Mouse (Mus musculus) lung, adult 2 months (tissue): ENCODE results near the gene Prkce. TPM values are rescaled to one million over a fixed set of nuclear protein-coding genes. Genes with fewer than 3 reads are reported as not detected.
A peak's percentile ranks its signal among the peaks of the same experiment; 100 is the strongest.

Experiments used
- DNase-seq: peaks from one replicate; pipeline ENCODE4 v3.0.0; 2022
- H3K4me1 ChIP-seq: fragments of 200-500 bp; 2 replicates; pipeline ENCODE4 v1.6.1; 2011; ENCODE audit warnings: low read length; ENCODE audit not compliant: control insufficient read depth, insufficient read depth
- H3K4me3 ChIP-seq: fragments of 200-500 bp; replicated peaks from 2 replicates; pipeline ENCODE3; 2011; ENCODE audit warnings: low read depth, mild to moderate bottlenecking, control low read depth, low read length; ENCODE audit errors: extremely low read depth
- CTCF ChIP-seq: fragments of 200-500 bp; IDR thresholded peaks from 2 replicates; pipeline ENCODE4 v1.5.1; 2011; ENCODE audit warnings: mild to moderate bottlenecking, low read length, control low read depth; ENCODE audit not compliant: insufficient read depth
- POLR2A ChIP-seq: fragments of 200-500 bp; IDR thresholded peaks from 2 replicates; pipeline ENCODE4 v1.6.1; 2011; ENCODE audit warnings: low read depth, mild to moderate bottlenecking, control low read depth, low read length, borderline replicate concordance; ENCODE audit errors: extremely low read depth
- WGBS: fragments of 180-500 bp; shearing (Covaris S2); methylation state at CpG from one replicate; pipeline ENCODE4 v1.1.7; 2018; 5-methylcytosine and 5-hydroxymethylcytosine counted together
- polyA plus RNA-seq: library from polyadenylated mRNA; depleted of rRNA; stranded (reverse); fragments of >200 nt; gene quantifications from 2 replicates; pipeline ENCODE4 v1.2.3, GENCODE M21; 2012; rRNA removed

The Prkce gene
- polyA plus RNA-seq: 9.8 and 13.5 TPM in 2 replicates

DNA sequence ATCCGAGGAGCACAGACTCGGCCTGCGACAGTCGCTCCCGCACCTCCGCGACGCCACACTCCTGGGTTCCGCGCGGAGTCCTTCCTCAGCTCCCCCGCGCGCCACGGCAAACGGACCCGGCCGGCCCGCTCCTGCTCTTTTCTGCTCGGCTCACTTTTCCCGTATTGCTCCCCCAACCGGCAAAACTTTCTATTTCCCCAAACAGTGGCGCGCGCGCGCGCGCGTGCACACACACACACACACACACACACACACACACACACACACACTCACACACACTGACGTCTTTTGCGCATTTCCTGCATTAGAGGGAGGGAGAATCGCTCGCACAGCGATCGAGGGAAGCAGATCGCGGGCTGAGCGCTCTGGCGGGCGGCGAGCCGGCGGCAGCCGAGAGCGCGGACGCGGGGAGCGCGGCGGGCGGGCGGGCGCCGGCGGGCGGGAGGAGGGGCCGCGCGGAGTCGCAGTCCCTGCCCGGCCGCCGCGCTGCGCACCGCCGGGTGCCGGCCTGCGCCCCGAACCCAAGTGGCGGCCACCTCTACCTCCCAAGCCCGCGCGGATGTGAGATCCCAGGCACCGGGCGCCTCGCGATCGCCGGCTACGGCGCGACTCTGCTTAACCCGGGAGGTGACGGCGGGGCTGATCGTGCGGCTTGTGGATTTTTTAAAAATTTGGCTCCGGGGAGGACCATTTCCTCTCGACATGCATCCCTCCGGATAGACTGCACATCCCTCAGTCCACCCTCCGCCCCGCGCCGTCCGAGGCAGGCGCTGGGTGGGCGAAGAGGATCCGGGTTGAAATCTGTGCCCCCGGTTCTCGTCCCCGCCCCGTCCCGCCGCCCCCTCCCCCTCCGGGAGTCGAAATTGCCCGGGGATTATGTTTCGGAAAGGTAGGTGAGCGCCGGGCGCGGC lies at the start of gene Prkce:
Gene Prkce, plus strand, starts transcription at position 466 of the 911 bp plus-strand sequence.
- DNase-seq: peak; percentile 82
- TF ChIP-seq POLR2A (peak; percentile 66), CTCF (peak; percentile 8; the same call in 1 of the 2 replicates)
- no peaks in the 10 kb centered on the region; the same call in 1 of the 2 replicates for H3K4me1 ChIP-seq
- WGBS: under 1% methylated on average over 110 of the region's 115 CpGs
- peak within 1 kb of the TSS; percentile 91 for H3K4me3 ChIP-seq

DNA sequence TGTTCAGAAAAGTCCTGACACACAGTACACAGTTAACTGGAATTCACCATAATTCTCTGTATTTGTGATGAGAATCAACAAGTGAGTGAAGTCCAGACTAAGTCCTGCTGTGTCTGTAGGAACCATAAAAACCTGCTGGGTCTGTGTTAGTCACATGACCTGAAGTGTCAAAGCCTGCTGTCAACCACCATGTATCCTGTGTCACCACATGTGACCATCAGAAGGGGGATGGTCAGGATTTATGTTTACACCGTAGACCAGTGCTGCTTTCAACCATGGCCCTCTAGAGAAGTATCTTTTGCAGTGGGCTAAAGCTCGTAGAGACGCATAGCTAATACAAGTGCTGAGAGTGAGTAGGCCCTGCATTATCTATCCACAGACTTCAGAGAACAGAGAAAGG lies 44.4 kb upstream of the Prkce start:
- TF ChIP-seq POLR2A: no peak
- TF ChIP-seq CTCF: no peak
- Histone ChIP-seq H3K4me3 (no peak overlapping the region), H3K4me1 (no peaks in the 10 kb centered on the region)
- DNase-seq: no peak
- WGBS: 92% methylated on average over 3 of the region's 3 CpGs

DNA sequence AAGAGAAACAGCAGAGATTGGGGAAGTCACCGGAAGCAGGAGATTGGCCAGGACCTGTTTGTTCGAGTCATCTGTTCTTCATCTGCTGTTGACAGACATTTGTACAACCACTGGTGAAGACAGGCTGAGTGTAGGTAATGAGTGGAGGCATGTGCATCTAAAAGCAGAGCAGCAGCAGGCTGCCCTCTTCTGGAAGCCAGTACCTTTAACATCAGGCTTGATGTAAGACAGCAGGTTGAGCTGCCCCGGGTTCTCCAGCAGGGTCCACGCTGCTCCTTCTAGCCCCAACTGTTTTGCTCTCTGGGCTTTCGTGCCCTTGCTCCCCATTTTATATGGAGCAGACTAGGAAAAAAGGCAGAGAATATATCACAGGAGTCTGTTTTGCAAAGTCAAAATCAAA lies 41.7 kb upstream of the Prkce start:
- no peaks in the 10 kb centered on the region for H3K4me1 ChIP-seq
- H3K4me3 ChIP-seq: no peak overlapping the region
- DNase-seq: no peak
- TF ChIP-seq CTCF: no peak
- no peak for TF ChIP-seq POLR2A
- WGBS: 81% methylated on average over 5 of the region's 5 CpGs

DNA sequence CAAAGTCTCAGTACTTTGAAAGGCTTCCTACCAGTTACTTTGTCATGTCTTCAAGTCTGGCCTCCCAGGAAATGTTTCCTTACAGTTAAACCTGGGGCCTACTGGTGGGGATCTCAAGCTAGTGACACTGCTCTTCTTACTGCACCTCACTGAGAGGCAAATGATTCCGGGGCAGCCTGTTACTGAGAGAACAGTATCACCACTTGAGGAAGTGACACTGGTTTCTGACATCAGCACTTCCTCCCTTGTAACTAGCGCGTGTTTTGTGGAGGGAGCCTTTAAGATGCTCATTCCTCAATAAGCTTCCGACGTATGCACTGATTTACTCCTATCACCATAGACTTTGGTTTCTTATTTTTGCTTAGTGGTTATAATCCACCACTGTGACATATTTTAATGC lies 39.4 kb upstream of the Prkce start:
- no peak overlapping the region for H3K4me3 ChIP-seq
- DNase-seq: no peak
- 79% methylated on average over 5 of the region's 5 CpGs for WGBS
- H3K4me1 ChIP-seq: no peaks in the 10 kb centered on the region
- TF ChIP-seq CTCF (no peak), POLR2A (no peak)

DNA sequence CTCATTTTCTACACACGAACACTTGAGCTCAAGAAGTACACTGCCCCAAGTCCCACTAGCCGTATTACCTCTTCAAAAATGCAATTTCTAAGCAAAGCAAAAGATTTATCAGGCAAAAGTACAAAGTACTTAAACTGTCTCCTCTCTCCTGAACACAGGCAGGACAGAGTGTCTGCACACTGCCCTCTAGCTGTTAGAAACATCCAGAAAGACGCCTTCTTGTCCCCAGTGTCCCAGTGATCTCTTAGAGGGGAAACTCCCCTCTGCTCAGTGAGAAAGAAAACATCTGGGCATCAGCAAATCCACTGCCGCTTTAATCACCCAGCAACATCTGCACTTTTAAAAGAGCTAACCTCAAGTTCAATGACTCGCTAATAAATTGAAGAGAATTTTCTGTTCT lies 35.1 kb upstream of the Prkce start:
- Histone ChIP-seq H3K4me1 (no peaks in the 10 kb centered on the region), H3K4me3 (no peak overlapping the region)
- TF ChIP-seq CTCF (no peak), POLR2A (no peak)
- 76% methylated on average over 5 of the region's 5 CpGs for whole genome bisulfite sequencing
- DNase-seq: no peak

DNA sequence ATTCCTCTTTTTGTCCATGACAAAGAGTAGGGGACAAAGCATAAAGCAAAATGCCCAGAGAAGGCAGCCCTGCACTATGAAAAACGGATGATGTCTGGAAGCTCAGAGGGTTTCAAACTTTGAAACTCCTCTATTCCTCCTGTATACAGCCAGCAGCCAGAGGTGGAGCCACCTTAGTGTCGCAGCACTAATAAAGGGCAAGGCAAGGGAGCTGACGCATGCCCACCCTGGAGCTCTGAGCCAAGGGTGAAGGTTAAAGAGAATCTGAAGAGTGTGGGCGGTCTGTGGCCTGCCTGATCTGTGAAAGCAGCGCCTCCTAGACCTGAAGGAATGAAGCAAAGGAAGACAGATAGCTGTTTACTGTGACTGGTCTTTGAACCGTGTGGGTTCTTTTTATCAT lies 33.1 kb upstream of the Prkce start:
- Histone ChIP-seq H3K4me1 (no peaks in the 10 kb centered on the region), H3K4me3 (no peak overlapping the region)
- DNase-seq: no peak
- TF ChIP-seq CTCF: no peak
- TF ChIP-seq POLR2A: no peak
- 79% methylated on average over 6 of the region's 6 CpGs for WGBS

DNA sequence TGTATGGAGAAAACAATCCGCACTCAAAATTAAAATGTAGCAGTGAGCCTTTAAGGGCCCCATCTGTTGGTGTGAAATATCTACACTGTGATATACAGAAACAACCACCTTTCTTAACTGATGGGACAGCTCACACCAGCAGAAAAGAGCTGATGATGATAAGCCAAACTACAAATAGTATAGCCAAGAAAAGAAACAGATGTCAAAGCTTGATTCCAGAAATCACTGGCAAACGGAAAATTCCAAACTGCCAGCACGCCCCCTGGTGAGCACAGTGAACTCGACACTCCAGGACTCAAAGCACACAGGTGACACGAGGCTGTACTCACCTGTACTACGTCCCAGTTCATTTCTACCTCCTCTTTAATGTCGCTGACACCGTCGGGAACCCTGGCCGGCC lies 31.8 kb upstream of the Prkce start:
- DNase-seq: no peak
- Histone ChIP-seq H3K4me1 (no peaks in the 10 kb centered on the region), H3K4me3 (no peak overlapping the region)
- TF ChIP-seq CTCF (no peak), POLR2A (no peak)
- WGBS: 77% methylated on average over 10 of the region's 10 CpGs

DNA sequence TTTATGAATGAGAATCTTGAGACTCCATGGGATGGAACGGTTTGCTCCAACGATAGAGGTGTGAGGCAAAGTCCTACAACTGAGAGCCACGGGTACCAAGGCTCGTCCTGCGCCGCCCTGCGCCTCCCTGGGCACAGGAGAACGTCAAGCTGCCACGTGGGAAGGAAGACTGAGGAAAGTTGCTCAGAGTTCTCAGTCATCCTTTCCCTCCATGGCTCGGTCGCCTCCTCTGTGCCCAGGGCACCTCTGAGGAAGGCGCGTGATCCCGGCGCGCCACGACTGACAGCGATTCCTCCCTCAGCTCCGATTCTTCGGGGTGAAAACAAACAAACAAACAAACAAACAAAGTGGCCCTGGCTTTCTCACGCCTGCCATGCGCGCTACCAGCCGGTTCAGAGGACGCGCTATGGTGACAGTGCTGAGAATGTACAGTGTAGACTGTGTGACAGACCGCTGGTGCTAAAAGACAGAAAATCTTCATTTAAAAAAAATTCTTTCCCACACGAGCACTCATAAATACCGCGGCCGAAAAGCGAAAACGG lies 23.0 kb upstream of the Prkce start:
- Histone ChIP-seq H3K4me1 (peaks cover 6% of the 10 kb centered on the region; the same call in 1 of the 2 replicates), H3K4me3 (peak overlapping the region; percentile 82)
- WGBS: under 1% methylated on average over 33 of the region's 33 CpGs
- no peak for TF ChIP-seq POLR2A
- TF ChIP-seq CTCF: no peak
- DNase-seq: no peak

DNA sequence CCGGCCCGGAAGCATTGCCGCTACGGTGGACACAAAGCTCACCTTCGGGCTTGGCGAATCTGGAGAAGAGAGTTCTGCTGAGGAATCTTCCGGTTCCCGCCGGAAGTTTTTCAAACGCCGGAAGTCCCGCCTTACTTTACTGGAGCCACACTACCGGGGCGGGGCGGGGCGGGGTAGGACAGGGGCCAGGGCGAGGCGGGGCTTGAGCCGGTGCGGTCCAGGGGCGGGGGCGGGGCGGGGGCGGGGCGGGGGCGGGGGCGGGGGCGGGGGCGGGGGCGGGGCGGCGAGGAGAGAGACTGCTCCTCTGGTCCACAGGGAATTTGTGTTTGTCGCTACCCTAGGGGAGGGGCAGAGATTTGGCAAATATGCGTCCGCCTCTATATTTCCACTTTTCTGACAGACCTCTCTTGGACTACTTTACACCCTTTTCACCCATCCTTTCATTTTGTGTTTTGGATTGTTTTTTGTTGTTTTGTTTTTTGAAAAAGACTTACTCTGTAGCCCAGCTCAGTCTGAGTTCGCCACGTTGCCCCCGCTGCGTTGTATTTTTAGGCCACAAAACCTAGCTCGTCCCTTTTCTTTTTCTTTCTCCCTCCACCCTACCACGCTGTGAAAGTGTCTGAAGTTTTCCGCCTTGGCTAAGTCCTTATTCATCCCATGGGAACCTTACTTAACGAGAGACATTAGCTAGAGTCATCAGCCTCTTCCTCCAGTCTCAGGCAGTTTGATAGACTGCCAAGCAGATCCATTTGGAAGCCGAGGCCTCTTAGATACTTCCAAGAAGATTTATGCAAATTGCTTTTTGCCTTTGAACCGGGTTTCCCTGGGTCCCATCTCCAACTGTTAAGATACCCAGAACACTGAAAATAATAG lies 22.3 kb upstream of the Prkce start, which contains the start of gene Srbd1:
Gene Srbd1, minus strand, starts transcription at position 97 of the 873 bp plus-strand sequence.
- TF ChIP-seq POLR2A (no peak; the same call in 1 of the 2 replicates), CTCF (no peak)
- WGBS: 2% methylated on average over 35 of the region's 45 CpGs
- H3K4me3 ChIP-seq: peak within 1 kb of the TSS; percentile 82
- H3K4me1 ChIP-seq: peaks cover 6% of the 10 kb centered on the region; the same call in 1 of the 2 replicates
- DNase-seq: peak; percentile 92
